Mouse (Mus musculus) right cerebral cortex, postnatal 4 days (tissue): ENCODE measurements around the gene Psma5.

ENCODE experiments used
- DNase-seq: peaks from one replicate; pipeline ENCODE4 v3.0.0-alpha.2; 2022

Psma5 gene

DNA sequence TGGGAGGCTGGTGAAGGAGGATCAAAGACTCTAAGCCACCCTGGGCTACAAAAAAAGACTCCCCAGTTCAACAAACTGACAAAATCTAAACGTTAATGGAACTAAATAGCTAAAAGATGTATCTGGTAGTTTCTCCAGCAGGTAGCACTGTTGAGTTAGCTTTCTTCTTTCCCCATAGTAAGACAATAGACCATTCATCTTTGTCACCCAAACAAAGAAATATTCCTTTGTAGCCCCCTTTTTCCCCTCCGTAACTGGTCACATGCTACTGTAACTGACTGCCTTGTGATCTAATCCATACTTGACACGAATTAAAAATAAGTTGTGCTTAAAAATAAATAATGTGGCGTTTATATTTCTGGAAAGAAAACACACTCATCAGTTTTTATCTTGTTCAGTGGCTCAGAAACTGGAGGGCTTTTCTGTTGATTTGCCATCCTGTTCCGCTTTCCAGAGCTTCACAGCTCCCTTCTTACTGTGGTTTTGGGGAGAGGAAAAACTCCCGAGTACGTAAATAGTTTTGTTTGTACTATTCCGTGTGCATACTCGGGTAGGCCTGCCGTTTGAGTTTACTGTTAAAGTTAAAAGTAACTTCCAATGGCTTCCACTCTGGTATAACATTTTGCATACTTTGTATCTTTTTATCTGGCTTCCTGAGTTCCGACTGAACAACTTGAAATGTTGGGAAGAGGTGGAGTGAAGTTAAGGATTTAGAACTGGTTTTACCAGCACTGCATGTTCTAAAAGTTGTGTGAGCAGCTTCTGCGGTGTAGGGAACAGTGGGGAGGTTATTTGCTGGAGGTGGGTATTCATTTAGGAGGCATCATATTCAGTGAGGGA lies 25.9 kb downstream of the Psma5 start:
- no peak for DNase-seq

DNA sequence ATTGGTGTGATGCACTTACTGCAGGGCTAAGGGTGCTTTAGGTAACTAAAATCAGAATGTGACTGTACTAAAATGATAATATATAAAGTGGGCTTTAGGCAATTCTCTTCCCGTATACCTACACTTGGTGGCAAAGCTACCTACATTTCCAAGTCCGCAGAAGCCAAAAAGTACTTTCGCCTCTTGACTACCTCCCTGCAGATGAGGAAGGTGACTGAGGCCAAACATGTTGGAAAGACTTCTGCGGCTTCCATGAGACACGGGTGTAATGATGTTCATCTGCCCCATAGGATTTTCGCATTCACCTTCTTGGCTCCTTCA lies 26.5 kb downstream of the Psma5 start:
- no peak for DNase-seq

DNA sequence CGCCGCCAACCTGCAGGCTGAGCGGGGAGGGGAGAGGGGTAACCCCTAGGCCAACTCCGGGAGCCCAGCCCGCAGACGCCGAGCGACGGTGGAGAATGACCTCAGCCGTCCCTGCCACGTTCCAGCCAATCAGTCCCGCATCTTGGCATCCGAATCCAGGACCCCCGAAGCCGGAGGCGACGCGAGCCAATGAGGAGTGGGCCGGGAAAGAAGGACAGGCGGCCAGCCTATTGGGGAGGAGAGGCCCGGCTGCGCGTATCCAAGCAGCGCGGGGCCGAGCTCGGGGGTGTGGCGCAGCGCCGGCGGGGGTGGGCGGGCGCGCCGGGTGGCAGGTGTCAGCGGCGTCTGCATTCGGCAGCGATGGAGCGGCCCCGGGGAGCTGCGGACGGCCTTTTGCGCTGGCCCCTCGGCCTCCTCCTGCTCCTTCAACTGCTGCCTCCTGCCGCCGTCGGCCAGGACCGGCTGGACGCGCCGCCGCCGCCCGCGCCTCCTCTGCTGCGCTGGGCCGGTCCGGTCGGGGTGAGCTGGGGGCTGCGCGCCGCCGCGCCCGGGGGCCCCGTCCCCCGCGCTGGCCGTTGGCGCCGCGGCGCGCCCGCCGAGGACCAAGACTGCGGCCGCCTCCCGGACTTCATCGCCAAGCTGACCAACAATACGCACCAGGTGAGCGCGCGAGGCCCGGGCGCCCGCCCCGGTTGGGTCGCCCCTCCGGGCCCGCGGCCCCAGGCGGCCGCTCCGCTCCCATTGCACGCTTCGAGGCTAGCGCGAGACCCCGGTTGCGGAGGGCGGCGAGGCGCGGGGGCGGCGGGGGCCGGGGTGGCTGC lies 27.3 kb downstream of the Psma5 start, which contains the start of gene Sort1:
Gene Sort1 (plus strand): TSS at position 302 of the 821 bp plus-strand sequence.
- peak; percentile 90 for DNase-seq

DNA sequence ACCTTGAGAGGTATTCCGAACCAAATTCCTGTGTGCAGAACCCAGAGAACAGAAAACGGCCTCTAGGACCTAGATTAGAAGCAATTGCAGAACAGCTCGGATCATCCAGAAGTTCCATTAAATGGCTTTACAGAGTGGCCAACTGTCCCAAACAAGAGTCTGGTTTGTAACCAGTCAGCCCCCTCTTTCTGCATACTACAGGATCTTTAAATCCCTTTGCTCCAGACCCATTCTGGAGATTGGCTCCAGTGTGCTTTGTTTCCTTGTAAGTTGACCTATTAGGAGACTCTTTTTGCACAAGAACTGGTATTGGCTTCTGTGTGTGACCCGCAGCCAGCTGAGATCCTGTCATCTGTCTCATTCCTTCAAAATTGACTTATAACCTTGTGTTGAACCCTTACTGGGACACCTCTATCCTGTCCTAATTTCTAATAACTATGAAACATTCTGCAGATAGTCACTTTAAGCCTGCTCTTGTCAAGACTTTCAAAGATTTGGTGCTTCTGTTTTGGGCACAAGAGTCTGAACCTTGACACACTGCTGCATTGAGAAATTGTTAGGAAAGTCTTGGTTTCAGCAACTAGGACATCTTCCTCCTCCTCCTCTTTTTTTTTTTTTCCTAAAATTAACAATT lies 28.5 kb downstream of the Psma5 start:
- DNase-seq: no peak

DNA sequence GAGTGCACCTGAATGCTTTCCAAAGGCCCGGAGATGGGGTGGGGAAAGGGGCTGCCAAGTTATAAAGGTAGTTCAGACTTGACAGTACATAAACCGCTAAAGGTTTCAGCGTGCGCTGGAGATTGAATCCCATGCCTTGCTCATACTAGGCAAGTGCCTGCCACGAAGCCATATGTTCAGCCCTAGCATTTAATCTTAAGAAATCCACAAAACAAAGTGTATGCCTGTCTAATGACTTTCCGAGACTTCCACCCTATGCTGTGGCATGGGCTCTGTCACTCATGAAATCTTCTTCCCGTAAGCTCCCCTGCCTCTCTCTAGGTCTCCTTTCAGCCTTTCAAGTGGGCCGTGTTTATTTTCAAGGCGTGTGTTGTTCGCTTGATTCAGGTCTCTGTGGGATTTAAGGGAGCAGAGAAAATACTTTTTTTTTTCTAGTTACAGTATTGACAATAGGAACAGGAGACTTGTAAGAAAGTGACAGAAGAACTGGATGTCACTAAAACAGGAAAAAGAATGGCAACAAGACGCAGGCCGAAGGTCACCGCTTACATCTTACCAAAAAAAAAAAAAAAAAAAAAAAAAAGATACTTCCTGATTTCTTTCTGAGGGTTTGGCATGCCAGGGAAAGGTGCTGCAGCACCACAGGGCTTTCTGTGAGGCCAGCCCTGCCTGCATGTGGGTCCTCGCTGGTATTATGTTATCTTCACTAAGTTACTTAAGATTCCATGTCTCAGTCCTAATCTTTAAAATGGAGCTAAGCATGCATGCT lies 30.1 kb downstream of the Psma5 start:
- no peak for DNase-seq

DNA sequence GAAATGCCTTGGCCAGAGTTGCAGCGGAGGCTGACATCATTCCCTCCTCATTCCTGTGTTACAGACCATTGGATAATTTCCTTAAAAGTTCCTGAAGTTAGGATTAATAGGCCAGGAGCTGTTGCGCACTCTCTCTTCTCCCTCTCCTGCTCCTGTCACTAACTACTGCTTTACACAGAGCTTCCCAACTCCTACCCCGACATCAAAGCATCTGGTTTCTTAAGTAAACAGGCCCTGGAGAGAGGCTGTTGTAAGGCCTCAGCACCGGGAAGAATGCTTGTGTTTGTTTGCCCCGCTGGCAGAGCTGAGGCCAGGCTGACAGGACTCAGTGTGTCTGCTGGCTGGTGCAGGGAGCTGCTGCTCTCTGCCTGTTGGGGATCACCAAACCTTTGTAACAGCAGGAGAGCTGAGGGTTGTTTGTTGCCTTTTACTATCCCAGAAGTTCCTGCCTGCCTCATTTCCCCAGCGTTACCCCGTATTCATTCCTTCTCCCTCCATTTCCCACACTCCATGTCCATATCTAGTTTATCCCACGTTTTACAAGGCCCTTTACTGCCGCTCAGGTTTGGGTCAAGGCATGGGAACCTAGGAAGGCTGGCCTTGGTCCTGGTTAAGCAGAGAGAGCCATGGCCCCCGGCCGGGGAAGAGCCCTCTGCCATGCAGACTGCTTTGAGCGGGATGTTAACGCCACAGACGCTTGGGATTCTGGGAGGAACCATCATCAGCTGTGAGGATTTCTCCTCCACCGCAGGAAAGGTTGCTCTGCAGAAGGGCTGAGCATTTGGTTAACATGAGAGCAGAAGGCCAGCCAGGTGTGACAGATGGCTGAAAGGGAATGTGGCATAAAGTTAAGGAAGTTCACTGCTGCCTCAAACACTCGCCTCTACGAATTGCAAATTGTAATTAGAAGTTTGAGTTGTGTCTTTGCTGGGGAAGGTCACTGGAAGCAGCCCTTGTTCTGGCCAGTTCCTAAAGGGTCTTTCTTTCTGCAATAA lies 31.4 kb downstream of the Psma5 start:
- DNase-seq: no peak

DNA sequence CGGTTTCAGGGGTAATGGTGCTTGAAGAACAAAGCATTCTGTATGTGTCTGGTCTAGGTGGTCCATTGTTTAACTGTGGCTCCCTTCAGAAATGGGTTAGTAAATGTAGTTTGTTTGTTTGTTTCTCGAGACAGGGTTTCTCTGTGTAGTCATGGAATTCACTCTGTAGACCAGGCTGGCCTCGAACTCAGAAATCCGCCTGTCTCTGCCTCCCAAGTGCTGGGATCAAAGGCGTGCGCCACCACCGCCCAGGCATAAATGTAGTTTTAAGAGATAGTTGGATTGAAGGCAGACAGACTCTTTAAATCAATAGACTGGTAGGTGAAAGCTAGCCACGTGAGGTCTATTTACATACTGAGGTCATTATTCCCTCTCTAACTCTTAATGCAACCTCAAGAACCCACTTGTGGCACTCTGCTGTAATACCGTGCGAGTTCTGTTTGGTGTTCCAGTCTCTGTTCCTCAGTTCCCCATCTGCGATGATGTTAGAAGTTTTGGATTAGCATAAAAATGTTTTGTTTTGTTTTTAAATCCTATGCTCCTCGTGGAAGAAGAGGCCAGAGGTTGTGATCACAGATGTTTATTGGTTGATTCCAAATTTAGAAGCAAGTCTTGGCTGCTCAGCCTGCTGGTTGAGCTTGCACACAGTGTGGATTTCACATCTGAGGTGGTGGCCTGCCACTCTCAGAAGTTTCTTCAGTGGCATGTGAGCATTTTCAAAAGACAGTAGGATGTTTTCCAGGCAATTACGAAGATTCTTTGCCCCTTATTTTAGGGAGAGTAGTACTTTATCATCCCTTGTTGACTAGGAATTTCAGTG lies 32.8 kb downstream of the Psma5 start:
- no peak for DNase-seq

DNA sequence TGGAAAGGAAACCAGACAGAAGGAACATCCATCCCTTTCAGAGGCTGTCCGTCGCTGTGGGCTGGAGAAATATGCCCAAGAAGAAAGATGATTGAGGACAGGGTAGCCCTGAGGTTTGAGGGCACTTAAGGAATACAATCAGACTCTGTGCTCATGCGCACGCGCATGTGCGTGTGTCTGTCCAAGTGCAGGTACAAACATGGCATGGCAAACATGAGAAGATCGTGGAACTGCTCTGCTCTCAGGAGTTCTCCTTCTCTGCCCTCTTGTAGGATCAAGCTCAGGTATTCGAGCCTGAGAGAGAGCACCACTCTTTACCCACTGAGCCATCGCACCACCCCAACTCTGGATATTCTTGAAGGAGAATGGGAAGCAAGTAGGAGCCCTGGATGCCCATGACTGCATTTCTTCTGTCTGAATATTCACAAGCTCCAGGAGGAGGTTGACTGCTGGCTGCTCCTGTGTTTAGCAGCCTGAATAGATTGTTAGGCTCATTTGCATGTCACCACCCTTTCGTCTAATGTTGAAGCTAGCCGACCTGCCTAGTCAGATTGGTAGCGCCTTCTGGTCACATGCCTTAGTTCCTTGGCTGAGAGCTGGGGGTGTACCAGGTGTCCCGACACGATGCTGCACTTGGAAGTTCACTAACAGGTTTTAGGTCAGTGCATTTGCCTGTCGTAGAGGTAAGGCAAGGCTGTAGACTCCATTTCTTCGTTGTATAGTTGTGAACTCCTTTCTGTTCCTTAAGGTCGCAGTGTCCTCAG lies 34.5 kb downstream of the Psma5 start:
- no peak for DNase-seq

DNA sequence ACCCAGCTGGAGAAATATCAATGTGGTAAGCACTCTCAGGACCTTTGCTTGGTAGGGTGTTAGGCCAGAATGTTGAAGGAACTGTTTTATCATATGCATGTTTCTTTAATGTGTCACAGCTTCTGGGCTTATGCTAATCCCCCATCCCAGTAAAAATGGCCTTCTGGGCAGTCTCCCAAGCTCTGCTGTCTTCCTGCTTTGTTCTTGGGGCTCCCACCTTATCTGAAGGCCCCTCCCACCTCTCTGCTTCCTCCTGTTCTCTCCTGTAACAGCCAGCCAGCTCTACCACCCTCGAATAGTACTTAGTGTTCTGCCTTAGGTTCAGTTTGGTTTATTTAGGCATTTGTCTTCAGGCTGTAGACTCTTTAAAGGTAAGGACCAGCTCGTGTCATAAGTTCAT lies 37.7 kb downstream of the Psma5 start:
- DNase-seq: no peak

DNA sequence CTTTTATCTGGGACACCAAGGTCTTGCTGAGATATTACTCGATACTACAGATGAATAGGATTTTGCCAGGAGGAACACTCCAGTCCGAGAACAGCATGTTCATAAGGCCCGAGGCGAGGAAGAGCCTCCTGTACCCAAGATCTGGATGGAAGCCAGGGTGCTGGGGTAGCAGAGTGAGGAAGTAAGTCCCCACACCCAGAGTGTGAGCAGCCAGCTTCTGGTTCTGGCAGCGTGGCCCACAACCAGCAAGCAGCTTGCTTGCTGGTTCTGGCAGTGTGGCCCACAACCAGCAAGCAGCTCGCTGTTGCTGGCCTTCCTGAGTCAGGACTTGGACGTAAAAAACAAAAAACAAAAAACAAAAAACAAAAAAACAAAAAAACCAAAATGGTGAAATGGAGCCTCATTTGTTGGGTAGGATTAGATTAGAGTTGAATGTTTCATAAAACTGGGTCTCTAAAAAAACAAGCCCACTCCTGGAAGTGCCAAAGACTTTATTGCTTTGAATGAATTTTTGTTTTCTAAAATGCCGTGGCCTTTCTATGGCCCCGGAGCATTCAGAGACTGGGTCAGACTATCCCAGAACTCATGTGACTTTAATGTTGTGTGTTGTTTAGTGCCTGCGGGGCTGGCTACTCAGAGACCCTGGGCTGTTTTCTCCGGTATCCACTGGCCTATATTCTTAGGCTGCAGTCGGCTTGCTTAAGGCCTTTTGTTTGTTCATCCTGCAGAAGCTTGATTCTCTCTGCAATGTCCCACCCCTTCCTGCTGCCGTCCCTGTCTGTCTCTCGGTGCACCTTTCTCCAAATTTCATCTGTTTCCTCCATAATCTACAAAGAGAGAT lies 38.9 kb downstream of the Psma5 start:
- DNase-seq: no peak

DNA sequence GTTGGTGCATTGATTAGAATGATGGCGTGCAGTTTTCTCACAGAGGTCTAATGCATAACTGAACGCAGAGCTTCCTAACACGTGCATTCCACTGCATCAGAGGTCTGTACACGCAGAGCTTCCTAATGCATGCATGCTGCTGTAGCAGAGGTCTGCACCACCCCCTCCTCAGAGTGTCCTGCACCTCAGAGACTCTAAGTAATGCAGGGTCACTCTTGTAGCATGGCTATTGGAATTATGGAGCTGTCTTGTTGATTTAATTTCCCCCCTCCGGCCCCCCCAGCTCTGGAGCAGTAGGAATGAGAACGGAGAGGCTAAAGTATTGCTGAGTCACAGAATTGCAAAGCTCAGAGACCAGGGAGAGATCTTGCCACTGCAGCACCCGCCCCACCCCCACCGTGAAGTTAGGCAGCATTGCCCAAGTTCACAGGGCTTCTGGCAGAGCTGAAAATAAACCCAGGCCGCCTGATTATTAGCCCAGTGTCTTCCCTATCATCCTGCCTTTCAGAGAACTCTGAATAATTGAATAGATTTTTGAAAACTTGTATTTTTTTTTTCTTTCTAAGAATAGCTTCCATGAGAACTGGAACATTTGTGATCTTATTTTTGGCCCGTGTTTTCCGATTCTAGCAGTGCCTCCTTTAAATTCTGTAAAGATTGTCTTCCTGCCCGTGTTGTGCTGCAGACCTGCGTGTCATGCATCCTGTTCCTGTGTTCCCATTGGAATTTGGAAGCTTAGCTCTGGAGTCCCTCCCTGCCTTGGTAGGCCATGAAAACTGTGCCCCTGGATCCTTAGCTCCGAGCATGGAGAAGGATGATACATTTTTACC lies 39.7 kb downstream of the Psma5 start:
- DNase-seq: peak; percentile 50

DNA sequence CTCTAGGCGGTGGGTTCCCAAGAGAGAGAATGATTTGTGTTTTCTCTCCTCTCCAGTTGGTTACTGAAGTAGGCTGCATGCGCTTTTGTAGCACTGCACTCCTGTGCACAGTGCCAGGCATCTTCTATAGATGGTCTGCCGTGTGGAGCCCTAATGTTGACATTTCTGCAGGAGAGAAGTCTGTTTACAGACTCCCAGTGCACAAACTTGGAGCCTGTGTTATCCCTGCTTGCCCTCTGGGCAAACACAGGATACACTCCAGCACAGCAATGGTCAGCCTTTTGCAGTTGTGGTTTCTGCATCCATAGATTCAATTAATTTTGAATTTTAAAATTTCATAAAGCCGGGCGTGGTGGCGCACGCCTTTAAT lies 40.3 kb downstream of the Psma5 start:
- DNase-seq: no peak

DNA sequence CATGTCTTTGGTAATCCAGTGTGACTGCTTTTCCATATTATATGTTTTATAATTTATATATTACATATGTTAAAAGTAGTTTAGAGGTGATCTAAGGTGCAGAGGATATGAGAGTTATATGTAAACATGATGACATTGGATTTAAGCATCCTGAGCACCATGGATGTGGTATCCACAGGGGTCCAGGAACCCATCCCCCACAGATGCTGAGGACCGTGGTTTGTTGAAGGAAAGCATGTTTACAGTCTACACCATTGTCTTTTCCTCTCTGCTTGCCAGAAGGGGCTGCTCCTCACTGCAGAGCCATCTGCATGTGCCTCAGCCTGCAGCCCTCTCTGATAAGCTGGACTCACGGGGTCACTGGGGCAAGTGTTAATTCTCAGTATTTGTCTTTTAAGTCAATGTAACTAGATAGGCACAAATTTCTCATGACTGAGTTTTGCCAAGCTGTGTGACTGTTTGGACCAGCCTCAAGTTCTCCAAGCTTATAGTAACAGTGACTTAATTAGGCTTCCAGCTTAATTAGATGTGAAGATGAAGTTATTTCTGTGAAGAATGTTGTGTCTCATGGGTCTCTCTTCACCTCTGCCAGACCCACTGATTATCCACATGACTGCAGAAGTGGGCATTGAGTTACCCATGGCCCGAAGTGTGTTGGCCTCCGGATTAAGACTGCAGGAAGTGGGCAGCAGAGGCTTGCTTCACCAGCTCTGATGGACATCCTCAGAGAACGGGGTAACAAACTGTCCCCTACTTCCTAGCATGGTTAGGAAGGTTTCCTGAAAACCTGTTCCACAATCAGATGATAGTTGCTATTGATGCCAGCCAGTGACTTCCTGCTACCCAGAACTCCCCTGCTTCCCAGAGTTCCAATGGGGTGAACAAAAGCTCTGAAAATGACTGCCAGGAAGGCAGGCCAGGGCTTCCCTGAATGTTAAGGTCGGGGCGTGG lies 41.2 kb downstream of the Psma5 start:
- DNase-seq: no peak

DNA sequence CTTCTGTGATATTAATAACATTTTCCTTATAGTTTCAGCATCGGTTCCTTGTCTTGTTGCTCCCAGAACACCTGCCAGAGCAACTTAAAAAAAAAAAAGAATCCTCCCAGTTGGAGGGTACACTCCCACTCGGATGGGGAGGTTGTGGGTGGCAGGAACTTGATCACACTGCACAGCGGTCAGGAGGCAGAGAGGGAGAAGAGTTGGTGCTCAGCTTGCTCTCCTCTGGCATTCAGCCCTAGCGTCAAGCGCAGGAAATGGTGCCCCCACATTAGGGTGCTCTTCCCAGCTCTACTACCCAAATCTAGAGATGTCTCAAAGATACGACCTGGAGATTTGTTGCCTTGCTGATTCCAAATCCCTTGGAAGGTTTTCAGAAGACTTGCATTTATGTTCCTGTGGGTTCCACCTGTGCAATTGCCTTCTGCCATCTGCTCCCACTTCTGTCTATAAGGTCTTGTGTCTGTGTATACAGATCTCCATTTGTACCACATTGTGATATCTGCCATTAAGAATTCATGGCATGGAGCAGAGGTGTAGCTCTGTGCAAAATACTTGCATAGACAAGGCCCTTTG lies 43.8 kb downstream of the Psma5 start:
- no peak for DNase-seq

DNA sequence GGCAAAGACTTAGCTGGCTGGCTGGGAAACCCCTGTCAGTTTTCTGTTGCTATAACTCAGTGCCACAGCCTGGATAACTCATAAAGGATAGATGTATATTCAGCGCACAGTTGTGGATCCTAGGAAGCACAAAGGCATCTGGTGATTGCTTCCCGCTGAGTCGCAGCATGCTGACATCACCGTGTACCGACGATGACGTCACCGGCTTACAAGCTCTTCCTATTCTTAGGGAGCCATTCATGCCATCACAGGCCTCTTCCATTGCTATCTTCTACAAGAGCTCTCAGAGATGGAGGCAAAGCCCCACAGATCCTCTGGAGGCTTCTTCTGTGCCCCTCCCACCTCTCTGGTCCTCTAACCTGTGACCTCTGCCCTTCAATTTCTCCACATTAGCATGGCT lies 47.0 kb downstream of the Psma5 start:
- DNase-seq: no peak

DNA sequence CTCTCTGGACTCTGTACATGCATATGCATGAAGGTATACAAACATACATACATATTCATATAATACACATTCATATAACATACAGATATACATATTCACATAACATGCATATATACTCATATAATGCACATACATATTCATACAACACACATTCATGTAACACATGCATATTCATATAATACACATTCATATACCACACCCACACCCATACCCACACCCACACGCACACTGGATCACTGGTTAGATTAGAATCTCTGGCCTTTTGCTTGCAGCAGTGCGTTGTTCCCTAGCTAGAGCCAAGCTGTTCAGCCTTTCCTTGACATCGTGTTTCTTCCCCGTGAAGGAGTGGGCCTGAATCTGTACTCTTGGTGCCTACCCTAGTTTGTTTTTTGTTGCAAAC lies 48.0 kb downstream of the Psma5 start:
- no peak for DNase-seq

DNA sequence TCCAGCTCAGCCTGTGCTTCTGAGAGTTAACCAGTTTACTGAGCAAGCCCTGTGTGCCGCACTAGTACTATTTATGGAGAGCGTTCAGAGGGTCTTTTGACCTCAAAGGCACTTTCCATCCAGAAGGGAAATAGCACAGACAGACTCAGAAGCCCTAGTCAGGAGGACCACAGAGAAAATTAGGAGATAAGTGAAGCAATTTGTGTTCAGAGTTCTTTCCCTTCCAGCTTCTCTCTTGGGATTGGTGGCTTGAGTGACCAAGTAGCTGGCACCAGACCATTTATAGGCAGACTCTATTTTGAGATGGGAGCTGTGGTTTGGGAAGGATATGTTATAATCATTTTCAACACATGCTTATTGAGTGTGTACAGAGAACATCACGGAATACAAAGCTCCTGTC lies 49.7 kb downstream of the Psma5 start:
- DNase-seq: no peak
